Mouse (Mus musculus) spleen, adult 2 months (tissue): Measurements from ENCODE around the gene Pknox2.

ENCODE experiments used
- CTCF ChIP-seq: fragments of 200-500 bp; IDR thresholded peaks from 2 replicates; pipeline ENCODE4 v1.5.1; 2011; ENCODE audit warnings: mild to moderate bottlenecking, inconsistent platforms; ENCODE audit not compliant: insufficient read depth, insufficient read length, insufficient replicate concordance; ENCODE audit errors: extremely low read depth
- POLR2A ChIP-seq: fragments of 200-500 bp; IDR thresholded peaks from 2 replicates; pipeline ENCODE4 v1.6.1; 2011; ENCODE audit warnings: low read depth, low read length, inconsistent platforms

DNA sequence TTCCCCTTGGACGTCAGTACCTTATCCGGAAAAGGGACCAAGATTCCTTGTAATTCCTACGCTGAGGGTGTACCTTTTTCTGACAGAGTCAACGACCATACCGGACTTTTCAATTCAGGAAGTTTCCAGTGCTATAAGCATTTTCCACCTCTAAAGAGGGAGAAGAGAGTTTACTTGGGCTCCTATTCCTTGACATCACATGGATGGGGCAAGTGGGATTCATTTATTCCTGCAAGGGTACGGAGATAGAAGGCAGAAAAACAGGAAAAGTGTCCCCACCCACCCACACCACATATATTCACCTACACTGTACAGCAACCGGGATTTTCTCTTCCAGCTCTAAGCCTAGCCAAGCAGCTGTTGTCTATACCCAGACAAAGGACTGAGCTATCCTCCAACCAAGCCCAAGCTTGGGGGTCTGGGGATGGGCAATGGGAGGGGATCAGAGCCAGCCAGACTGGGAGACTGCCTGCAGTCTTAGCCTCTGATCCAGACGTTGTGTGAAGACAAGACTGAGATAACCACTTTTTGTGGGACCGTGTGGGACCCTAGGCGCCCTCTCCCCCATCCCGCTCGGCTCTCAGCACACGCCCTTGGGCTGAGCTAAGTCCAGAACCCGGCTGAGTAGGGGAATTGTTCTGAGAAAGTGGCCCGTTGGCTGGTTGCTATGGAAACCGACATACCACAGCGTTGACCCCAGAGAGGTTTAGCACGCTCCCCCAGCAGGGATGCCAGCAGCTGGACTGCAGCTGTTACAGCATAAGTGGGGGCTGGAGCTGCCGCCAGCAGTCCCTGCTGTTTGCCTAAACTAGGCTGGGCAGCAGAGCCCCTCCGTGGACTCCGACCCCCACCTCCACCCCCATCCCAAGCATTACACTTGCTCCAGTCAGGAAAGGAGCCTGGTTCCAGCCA is 93.3 kb downstream of the Pknox2 start:
- TF ChIP-seq CTCF, result no peak
- no peak for TF ChIP-seq POLR2A
